Mouse (Mus musculus) activated CD4-positive, CD25-positive, alpha-beta regulatory T cell, adult 9 weeks (primary cell): ENCODE data around the gene Slc6a20b. TPM values are rescaled to one million over a fixed set of nuclear protein-coding genes. Genes with fewer than 3 reads are reported as not detected.

Experiments used
- polyA plus RNA-seq: library from polyadenylated mRNA; unstranded; fragments of 100-300 nt; shearing (Covaris generic); gene quantifications from one replicate; pipeline ENCODE4 v1.2.1, GENCODE M21; 2017

Gene Slc6a20b
- polyA plus RNA-seq, result 0.39 TPM

DNA sequence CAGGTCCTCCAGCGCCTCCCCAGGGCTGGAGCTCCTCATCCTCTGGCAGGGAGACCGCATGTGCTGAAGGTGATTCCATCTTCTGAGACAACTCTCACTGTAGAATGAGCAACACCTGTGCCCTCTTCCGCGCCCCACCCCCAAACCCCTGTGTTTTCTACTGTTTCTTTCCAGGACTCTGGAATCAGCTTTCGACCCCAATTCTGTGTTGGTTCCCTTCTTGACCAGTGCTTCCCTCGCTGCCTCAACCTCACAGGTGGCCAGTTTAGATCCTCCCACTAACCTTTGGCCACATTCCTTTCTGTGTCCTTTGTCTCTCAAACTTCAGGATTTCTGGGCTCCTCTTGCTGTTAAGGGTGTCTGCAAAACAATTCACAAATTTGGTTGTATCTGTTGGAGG is at the start of gene Slc6a20b:
Slc6a20b (minus strand) TSS at position 285 of the 400 bp plus-strand sequence.

DNA sequence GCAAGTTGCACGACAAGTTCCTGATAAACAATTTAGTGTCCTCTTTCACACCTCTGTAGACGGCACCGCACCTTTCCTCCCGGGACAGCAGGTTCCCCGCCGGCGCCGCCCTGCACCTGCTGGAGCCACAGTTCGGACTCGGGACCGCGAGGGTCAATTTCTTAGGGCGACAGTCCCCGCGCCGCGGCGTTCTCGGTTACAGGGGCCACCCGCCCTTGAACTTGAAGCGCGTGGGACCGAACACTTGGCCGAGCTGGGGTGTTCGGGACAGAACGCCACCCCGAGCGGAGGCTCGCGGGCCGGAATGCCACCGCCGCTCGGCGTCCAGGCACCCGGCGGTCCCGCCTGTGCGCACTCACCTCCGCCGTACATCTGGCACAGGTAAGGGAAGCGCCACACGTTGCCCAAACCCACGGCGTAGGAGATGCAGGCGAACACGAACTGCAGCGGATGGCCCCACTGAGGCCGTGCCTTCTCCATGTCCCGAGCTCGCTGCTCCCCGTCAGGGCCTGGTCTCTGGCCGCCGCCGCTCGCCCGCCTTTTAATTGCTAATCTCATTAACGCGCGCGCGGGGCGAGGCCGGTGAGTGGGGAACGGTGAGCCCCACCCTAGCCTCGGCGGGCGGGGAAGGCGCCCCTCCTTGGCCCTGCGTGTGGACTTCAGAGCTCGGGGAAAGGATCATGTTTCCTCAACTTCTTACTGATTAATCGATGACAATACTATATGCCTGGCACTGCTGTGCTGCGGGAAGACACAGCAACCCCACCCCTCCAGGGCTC is 46.2 kb upstream of the Slc6a20b start, which contains the start of the genes Ccr9 and Slc6a20a:
Ccr9 (plus strand) TSS at position 113 of the 779 bp plus-strand sequence.
Slc6a20a (minus strand) TSS at position 559 of the 779 bp plus-strand sequence.

Other genes starting within 250 kb of the Slc6a20b start
- gene Limd1, start 153.9 kb downstream of the Slc6a20b start, polyA plus RNA-seq, result 47.4 TPM
- gene Sacm1l, start 102.8 kb downstream of the Slc6a20b start, polyA plus RNA-seq, result 99.3 TPM
- 9.5 TPM for gene Ccr9, start 45.9 kb upstream of the Slc6a20b start, polyA plus RNA-seq
- gene Slc6a20a, start 46.3 kb upstream of the Slc6a20b start, polyA plus RNA-seq, result 0.15 TPM
- gene Lztfl1, start 85.1 kb upstream of the Slc6a20b start, polyA plus RNA-seq, result 45.9 TPM
- 27.5 TPM for gene Cxcr6, start 173.9 kb upstream of the Slc6a20b start, polyA plus RNA-seq
- 55.2 TPM for gene Fyco1, start 219.3 kb upstream of the Slc6a20b start, polyA plus RNA-seq
- gene Xcr1, start 229.5 kb upstream of the Slc6a20b start, polyA plus RNA-seq, result 0.44 TPM